Mouse (Mus musculus) embryonic stem cell, embryonic (primary cell): ENCODE results near the gene Tnik.

Experiments used
- CTCF ChIA-PET, 4 experiments: fragments of 300-600 bp in 2 of 4; fragments of 350-600 bp in 2 of 4; sonication (Branson Sonifier 250); formaldehyde crosslinking; loops; one replicate each; lab custom pipeline; 2022; ENCODE audit warnings: inconsistent platforms in 2 of 4; lab: Charles Lee
- POLR2A ChIA-PET, 4 experiments: fragments of 300-600 bp in 2 of 4; fragments of 350-600 bp in 2 of 4; sonication (Branson Sonifier 250); formaldehyde crosslinking; loops; one replicate each; lab custom pipeline; 2022; ENCODE audit warnings: antibody characterized with exemption in 4 of 4, inconsistent platforms in 1 of 4; lab: Charles Lee

Tnik gene

GRCm38 (mm10) chr3:28248255-28248957 is 14.6 kb upstream of the Tnik start:
- ChIA-PET CTCF (interaction anchor here in 2 of 4 experiments (0.6 kb wide), 2 partner anchors 430 to 897 kb away, joined by 5 to 8 read pairs; no protein-coding TSS in a partner anchor), POLR2A (interaction anchor here in 1 of 4 experiments (1.7 kb wide), 1 partner anchor 13 kb away, joined by 5 read pairs; no protein-coding TSS in a partner anchor)

GRCm38 (mm10) chr3:28255711-28256110 is 7.3 kb upstream of the Tnik start:
- POLR2A ChIA-PET, result no interaction called here
- CTCF ChIA-PET, result no interaction called here

- POLR2A ChIA-PET, result interaction anchor here (0.6 to 1.6 kb wide), 18 partner anchors 10 to 892 kb away, joined by 3 to 8 read pairs (median 4); partner anchors contain the start of gene Rpl22l1 (in 1 of the 4)
- CTCF ChIA-PET, result interaction anchor here in 3 of 4 experiments (0.6 to 1.2 kb wide), 5 partner anchors 12 to 436 kb away, joined by 3 to 6 read pairs (median 3); no protein-coding TSS in a partner anchor
These were observed 528 bp upstream of the Tnik start for GRCm38 (mm10) chr3:28262371-28263001.

- POLR2A ChIA-PET, result interaction anchor here (0.6 to 1.5 kb wide), 6 partner anchors 9 to 1047 kb away, joined by 3 to 5 read pairs (median 4); no protein-coding TSS in a partner anchor
- CTCF ChIA-PET, result interaction anchor here in 2 of 4 experiments (0.6 kb wide), 5 partner anchors 10 to 460 kb away, joined by 4 to 7 read pairs (median 4); no protein-coding TSS in a partner anchor
These were observed 1.2 kb downstream of the Tnik start for GRCm38 (mm10) chr3:28263948-28264840.

GRCm38 (mm10) chr3:28264841-28265150 is 1.8 kb downstream of the Tnik start:
- CTCF ChIA-PET, result no interaction called here
- POLR2A ChIA-PET, result interaction anchor here in 2 of 4 experiments (1.0 to 1.5 kb wide), 2 partner anchors 11 to 64 kb away, joined by 3 read pairs; no protein-coding TSS in a partner anchor

- CTCF ChIA-PET, result no interaction called here
- POLR2A ChIA-PET, result interaction anchor here in 2 of 4 experiments (1.0 to 1.2 kb wide), 2 partner anchors 10 to 48 kb away, joined by 3 read pairs; no protein-coding TSS in a partner anchor
These were observed 2.2 kb downstream of the Tnik start for GRCm38 (mm10) chr3:28265183-28265582.

GRCm38 (mm10) chr3:28265656-28266055 is 2.6 kb downstream of the Tnik start:
- ChIA-PET POLR2A (interaction anchor here in 2 of 4 experiments (1.0 to 1.2 kb wide), 2 partner anchors 10 to 49 kb away, joined by 3 read pairs; no protein-coding TSS in a partner anchor), CTCF (no interaction called here)

- CTCF ChIA-PET, result interaction anchor here in 1 of 4 experiments (0.6 kb wide), 1 partner anchor 602 kb away, joined by 3 read pairs; no protein-coding TSS in a partner anchor
- POLR2A ChIA-PET, result no interaction called here
These were observed 4.2 kb downstream of the Tnik start for GRCm38 (mm10) chr3:28267211-28267610.

GRCm38 (mm10) chr3:28269716-28270115 is 6.7 kb downstream of the Tnik start:
- CTCF ChIA-PET, result no interaction called here
- POLR2A ChIA-PET, result no interaction called here

GRCm38 (mm10) chr3:28271884-28272283 is 8.9 kb downstream of the Tnik start:
- ChIA-PET POLR2A (no interaction called here), CTCF (interaction anchor here in 1 of 4 experiments (0.6 kb wide), 1 partner anchor 258 kb away, joined by 3 read pairs; no protein-coding TSS in a partner anchor)

GRCm38 (mm10) chr3:28274763-28275162 is 11.7 kb downstream of the Tnik start:
- CTCF ChIA-PET, result no interaction called here

GRCm38 (mm10) chr3:28289693-28290092 is 26.7 kb downstream of the Tnik start:
- POLR2A ChIA-PET, result no interaction called here
- CTCF ChIA-PET, result no interaction called here

More at GRCm38 (mm10) chr3:28274763-28275162, 11.7 kb downstream of the Tnik start:
- POLR2A ChIA-PET, result no interaction called here

GRCm38 (mm10) chr3:28301378-28301777 is 38.4 kb downstream of the Tnik start:
- CTCF ChIA-PET, result no interaction called here
- POLR2A ChIA-PET, result no interaction called here

GRCm38 (mm10) chr3:28303915-28304314 is 40.9 kb downstream of the Tnik start:
- ChIA-PET POLR2A (interaction anchor here in 2 of 4 experiments (0.6 to 0.7 kb wide), 2 partner anchors 9 to 1110 kb away, joined by 3 to 5 read pairs; no protein-coding TSS in a partner anchor), CTCF (no interaction called here)

GRCm38 (mm10) chr3:28306852-28307251 is 43.8 kb downstream of the Tnik start:
- ChIA-PET CTCF (no interaction called here), POLR2A (no interaction called here)

GRCm38 (mm10) chr3:28314438-28314837 is 51.4 kb downstream of the Tnik start:
- ChIA-PET POLR2A (no interaction called here), CTCF (no interaction called here)

- POLR2A ChIA-PET, result no interaction called here
- CTCF ChIA-PET, result no interaction called here
These were observed 54.3 kb downstream of the Tnik start for GRCm38 (mm10) chr3:28317339-28317738.

- CTCF ChIA-PET, result no interaction called here
- POLR2A ChIA-PET, result interaction anchor here in 1 of 4 experiments (1.1 kb wide), 1 partner anchor 14 kb away, joined by 3 read pairs; no protein-coding TSS in a partner anchor
These were observed 58.6 kb downstream of the Tnik start for GRCm38 (mm10) chr3:28321635-28322034.
